Mouse (Mus musculus) small intestine, adult 2 months (tissue): ENCODE measurements around the gene Slc45a1.

ENCODE experiments used
- CTCF ChIP-seq: fragments of 200-500 bp; IDR thresholded peaks from 2 replicates; pipeline ENCODE4 v1.5.1; 2012; ENCODE audit warnings: low read depth, mild to moderate bottlenecking, control low read depth, inconsistent platforms, low read length, moderate library complexity, mixed read lengths; ENCODE audit not compliant: insufficient replicate concordance, insufficient read length; ENCODE audit errors: extremely low read depth
- POLR2A ChIP-seq: fragments of 200-500 bp; IDR thresholded peaks from 2 replicates; pipeline ENCODE4 v1.6.1; 2012; ENCODE audit warnings: low read depth, mild to moderate bottlenecking, control low read depth, inconsistent platforms, low read length, moderate library complexity

- TF ChIP-seq POLR2A (no peak), CTCF (no peak)
These were observed 42.6 kb upstream of the Slc45a1 start for GRCm38 (mm10) chr4:150694434-150695108.
